Mouse (Mus musculus): ENCODE results near the gene Olfr1084. TPM values are rescaled to one million over a fixed set of nuclear protein-coding genes. Genes with fewer than 3 reads are reported as not detected.
"Not testable (repeated sequence)": the region's sequence is repeated elsewhere in the genome, so short reads cannot be mapped to it uniquely, and the experiment has no call there.

The Olfr1084 gene
- not detected in 2 replicates for polyA plus RNA-seq (2014; fragmentation: Nextera tagmentation; extraction: Ambion mirVana)

DNA sequence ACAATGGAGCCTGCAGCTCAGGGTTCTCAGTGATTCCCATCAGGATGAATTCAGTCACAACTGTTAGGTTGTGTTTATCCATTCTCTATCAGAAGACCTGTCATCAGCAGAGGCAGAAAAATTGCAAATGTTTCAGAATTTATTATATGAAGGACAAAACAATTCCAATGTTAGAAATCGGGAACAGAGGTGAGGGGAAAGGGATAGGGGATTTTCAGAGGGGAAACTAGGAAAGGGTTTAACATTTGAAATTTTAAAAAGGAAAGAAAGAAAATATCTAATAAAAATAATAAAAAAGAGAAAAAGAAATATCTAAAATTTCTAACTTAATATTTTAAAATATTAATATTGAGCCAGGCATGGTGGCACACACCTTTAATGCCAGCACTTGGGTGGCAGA, at the start of gene Olfr1084:
Gene Olfr1084 (minus strand): TSS at position 101 of the 400 bp plus-strand sequence.
- not testable (repeated sequence) for H3K27ac ChIP-seq (ENCODE audit: low read depth, low read length); H3K4me2 ChIP-seq (ENCODE audit: low read depth, low read length, severe bottlenecking); ATAC-seq (replicated peaks; ENCODE audit: low FRiP score); H3K9me3 ChIP-seq (ENCODE audit: control insufficient read depth, low read length); H3K4me1 ChIP-seq (replicated peaks; ENCODE audit: control insufficient read depth, insufficient read depth, low read length); H3K4me3 ChIP-seq (ENCODE audit: low read depth, low read length); H3K36me3 ChIP-seq (ENCODE audit: control insufficient read depth, insufficient read depth, low read length); H3K9ac ChIP-seq (ENCODE audit: low read length); DNase-seq (ENCODE audit: low spot score); H3K27me3 ChIP-seq (ENCODE audit: control insufficient read depth, insufficient read depth, low read length)
- 86% methylated on average over 1 of the region's 1 CpGs for WGBS

- no peaks in the 10 kb centered on the region for H3K36me3 ChIP-seq (ENCODE audit: control insufficient read depth, insufficient read depth, low read length)
- H3K9me3 ChIP-seq (ENCODE audit: control insufficient read depth, low read length) = no peaks in the 10 kb centered on the region
- DNase-seq (ENCODE audit: low spot score) = no peak
- no peaks in the 10 kb centered on the region for H3K4me1 ChIP-seq (replicated peaks; ENCODE audit: control insufficient read depth, insufficient read depth, low read length)
- no peak within 1 kb of the TSS for H3K9ac ChIP-seq (ENCODE audit: low read length)
- H3K4me2 ChIP-seq (ENCODE audit: low read depth, low read length, severe bottlenecking) = no peak within 1 kb of the TSS
- H3K27me3 ChIP-seq (ENCODE audit: control insufficient read depth, insufficient read depth, low read length) = no peaks in the 10 kb centered on the region
- ATAC-seq (replicated peaks; ENCODE audit: low FRiP score) = no peak
- WGBS = 93% methylated on average over 2 of the region's 2 CpGs
- no peak within 1 kb of the TSS for H3K27ac ChIP-seq (ENCODE audit: low read depth, low read length)
- no peak within 1 kb of the TSS for H3K4me3 ChIP-seq (ENCODE audit: low read depth, low read length)
These were observed 40.5 kb upstream of the Olfr1084 start, which contains the start of gene Olfr1086 for GRCm38 (mm10) chr2:86679992-86680391. TSS of gene Olfr1086 (minus strand) at chr2:86680092.

DNA sequence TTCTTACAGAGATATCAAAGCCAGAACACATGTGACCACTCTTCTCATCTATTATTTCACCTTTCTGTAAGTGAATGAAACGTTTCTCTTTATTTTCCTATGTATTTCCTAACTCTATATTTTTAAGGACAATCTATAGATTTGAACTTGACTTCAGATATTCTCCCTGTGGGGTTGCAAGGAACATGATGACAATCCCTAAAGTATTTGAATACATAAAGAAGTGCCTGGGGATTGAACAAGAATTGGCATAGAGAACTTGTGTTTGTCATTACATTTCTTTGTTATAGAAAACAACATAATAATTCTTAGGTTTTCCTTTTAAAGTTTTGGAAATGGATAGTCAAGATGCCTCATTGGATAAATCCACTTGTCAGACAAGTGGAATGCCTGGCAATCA, 22.4 kb upstream of the Olfr1084 start, which contains the start of gene Olfr1085:
Gene Olfr1085 (minus strand): TSS at position 101 of the 400 bp plus-strand sequence.
- no peaks in the 10 kb centered on the region for H3K9me3 ChIP-seq (ENCODE audit: control insufficient read depth, low read length)
- no peak within 1 kb of the TSS for H3K27ac ChIP-seq (ENCODE audit: low read depth, low read length)
- no peak within 1 kb of the TSS for H3K9ac ChIP-seq (ENCODE audit: low read length)
- ATAC-seq (replicated peaks; ENCODE audit: low FRiP score) (no peak), DNase-seq (ENCODE audit: low spot score) (no peak)
- H3K27me3 ChIP-seq (ENCODE audit: control insufficient read depth, insufficient read depth, low read length) = no peaks in the 10 kb centered on the region
- H3K36me3 ChIP-seq (ENCODE audit: control insufficient read depth, insufficient read depth, low read length) = no peaks in the 10 kb centered on the region
- H3K4me2 ChIP-seq (ENCODE audit: low read depth, low read length, severe bottlenecking) = no peak within 1 kb of the TSS
- H3K4me3 ChIP-seq (ENCODE audit: low read depth, low read length) = no peak within 1 kb of the TSS
- WGBS = 36% methylated on average over 1 of the region's 1 CpGs
- no peaks in the 10 kb centered on the region for H3K4me1 ChIP-seq (replicated peaks; ENCODE audit: control insufficient read depth, insufficient read depth, low read length)

GRCm38 (mm10) chr2:86598866-86599265, 40.7 kb downstream of the Olfr1084 start, which contains the start of gene Olfr1082:
TSS of gene Olfr1082 (minus strand) at chr2:86598966.
- not testable (repeated sequence) for H3K27me3 ChIP-seq (ENCODE audit: control insufficient read depth, insufficient read depth, low read length); DNase-seq (ENCODE audit: low spot score); H3K9ac ChIP-seq (ENCODE audit: low read length); H3K4me2 ChIP-seq (ENCODE audit: low read depth, low read length, severe bottlenecking); H3K9me3 ChIP-seq (ENCODE audit: control insufficient read depth, low read length); ATAC-seq (replicated peaks; ENCODE audit: low FRiP score); H3K27ac ChIP-seq (ENCODE audit: low read depth, low read length); H3K36me3 ChIP-seq (ENCODE audit: control insufficient read depth, insufficient read depth, low read length); H3K4me3 ChIP-seq (ENCODE audit: low read depth, low read length); H3K4me1 ChIP-seq (replicated peaks; ENCODE audit: control insufficient read depth, insufficient read depth, low read length)
- 60% methylated on average over 1 of the region's 1 CpGs for WGBS

Other genes with a start within 250 kb of the Olfr1084 start
- gene Olfr1061, start 225.7 kb downstream of the Olfr1084 start, polyA plus RNA-seq (2014; fragmentation: Nextera tagmentation; extraction: Ambion mirVana) = not detected in 2 replicates
- not detected in 2 replicates for gene Olfr1062, start 213.0 kb downstream of the Olfr1084 start, polyA plus RNA-seq (2014; fragmentation: Nextera tagmentation; extraction: Ambion mirVana)
- gene Olfr1065, start 189.1 kb downstream of the Olfr1084 start, polyA plus RNA-seq (2014; fragmentation: Nextera tagmentation; extraction: Ambion mirVana) = not detected in 2 replicates
- gene Olfr1066, start 183.5 kb downstream of the Olfr1084 start, polyA plus RNA-seq (2014; fragmentation: Nextera tagmentation; extraction: Ambion mirVana) = not detected in 2 replicates
- gene Olfr228, start 152.3 kb downstream of the Olfr1084 start, polyA plus RNA-seq (2014; fragmentation: Nextera tagmentation; extraction: Ambion mirVana) = not detected in 2 replicates
- not detected in 2 replicates for gene Olfr1076, start 131.3 kb downstream of the Olfr1084 start, polyA plus RNA-seq (2014; fragmentation: Nextera tagmentation; extraction: Ambion mirVana)
- not detected in 2 replicates for gene Olfr1079, start 97.2 kb downstream of the Olfr1084 start, polyA plus RNA-seq (2014; fragmentation: Nextera tagmentation; extraction: Ambion mirVana)
- gene Olfr1080, start 81.5 kb downstream of the Olfr1084 start, polyA plus RNA-seq (2014; fragmentation: Nextera tagmentation; extraction: Ambion mirVana) = not detected in 2 replicates
- not detected in 2 replicates for gene Olfr1082, start 40.8 kb downstream of the Olfr1084 start, polyA plus RNA-seq (2014; fragmentation: Nextera tagmentation; extraction: Ambion mirVana)
- not detected in 2 replicates for gene Olfr1085, start 22.3 kb upstream of the Olfr1084 start, polyA plus RNA-seq (2014; fragmentation: Nextera tagmentation; extraction: Ambion mirVana)
- gene Olfr1086, start 40.4 kb upstream of the Olfr1084 start, polyA plus RNA-seq (2014; fragmentation: Nextera tagmentation; extraction: Ambion mirVana) = not detected in 2 replicates
- not detected in 2 replicates for gene Olfr1087, start 58.7 kb upstream of the Olfr1084 start, polyA plus RNA-seq (2014; fragmentation: Nextera tagmentation; extraction: Ambion mirVana)
- gene Olfr1089, start 94.0 kb upstream of the Olfr1084 start, polyA plus RNA-seq (2014; fragmentation: Nextera tagmentation; extraction: Ambion mirVana) = not detected in 2 replicates
- gene Olfr1090, start 119.3 kb upstream of the Olfr1084 start, polyA plus RNA-seq (2014; fragmentation: Nextera tagmentation; extraction: Ambion mirVana) = not detected in 2 replicates
- not detected in 2 replicates for gene Olfr1093, start 142.8 kb upstream of the Olfr1084 start, polyA plus RNA-seq (2014; fragmentation: Nextera tagmentation; extraction: Ambion mirVana)
- not detected in 2 replicates for gene Olfr141, start 170.3 kb upstream of the Olfr1084 start, polyA plus RNA-seq (2014; fragmentation: Nextera tagmentation; extraction: Ambion mirVana)
- not detected in 2 replicates for gene Olfr1094, start 184.9 kb upstream of the Olfr1084 start, polyA plus RNA-seq (2014; fragmentation: Nextera tagmentation; extraction: Ambion mirVana)
- not detected in 2 replicates for gene Olfr1095, start 212.0 kb upstream of the Olfr1084 start, polyA plus RNA-seq (2014; fragmentation: Nextera tagmentation; extraction: Ambion mirVana)
- not detected in 2 replicates for gene Gm13723, start 235.1 kb upstream of the Olfr1084 start, polyA plus RNA-seq (2014; fragmentation: Nextera tagmentation; extraction: Ambion mirVana)